Mouse (Mus musculus) natural killer cell, adult 2 months (primary cell): ENCODE measurements around the gene Vcam1.

ENCODE experiments used
- DNase-seq, 2 experiments: peaks; one replicate each; pipeline ENCODE4 v3.0.0; 2022; ENCODE audit warnings: low spot score in 2 of 2

The Vcam1 gene

GRCm38 (mm10) chr3:116129259-116129738 lies at the start of gene Vcam1:
Gene Vcam1 (minus strand): TSS chr3:116129688.
- no peak for DNase-seq

GRCm38 (mm10) chr3:116175106-116175505 lies 45.6 kb upstream of the Vcam1 start:
- no peak for DNase-seq

- DNase-seq: no peak
These were observed 42.0 kb upstream of the Vcam1 start for GRCm38 (mm10) chr3:116171461-116171860.

GRCm38 (mm10) chr3:116168056-116168455 lies 38.6 kb upstream of the Vcam1 start:
- DNase-seq: no peak

- DNase-seq: no peak
These were observed 36.8 kb upstream of the Vcam1 start for GRCm38 (mm10) chr3:116166296-116166695.

- DNase-seq: no peak
These were observed 35.5 kb upstream of the Vcam1 start for GRCm38 (mm10) chr3:116165030-116165429.

- DNase-seq: no peak
These were observed 34.0 kb upstream of the Vcam1 start for GRCm38 (mm10) chr3:116163517-116163916.

- DNase-seq: no peak
These were observed 32.7 kb upstream of the Vcam1 start for GRCm38 (mm10) chr3:116162097-116162666.

- DNase-seq: no peak
These were observed 29.9 kb upstream of the Vcam1 start for GRCm38 (mm10) chr3:116159376-116159775.

- no peak for DNase-seq
These were observed 28.0 kb upstream of the Vcam1 start for GRCm38 (mm10) chr3:116157447-116157990.

- no peak for DNase-seq
These were observed 20.7 kb upstream of the Vcam1 start for GRCm38 (mm10) chr3:116150056-116150632.

GRCm38 (mm10) chr3:116149096-116149495 lies 19.6 kb upstream of the Vcam1 start:
- no peak for DNase-seq

- DNase-seq: no peak
These were observed 19.2 kb upstream of the Vcam1 start for GRCm38 (mm10) chr3:116148676-116149075.

GRCm38 (mm10) chr3:116141226-116141625 lies 11.7 kb upstream of the Vcam1 start:
- no peak for DNase-seq

- DNase-seq: no peak
These were observed 9.5 kb upstream of the Vcam1 start for GRCm38 (mm10) chr3:116139000-116139399.

- DNase-seq: no peak
These were observed 8.6 kb upstream of the Vcam1 start for GRCm38 (mm10) chr3:116138081-116138480.

- no peak for DNase-seq
These were observed 3.9 kb upstream of the Vcam1 start for GRCm38 (mm10) chr3:116133363-116133762.

GRCm38 (mm10) chr3:116130711-116131110 lies 1.2 kb upstream of the Vcam1 start:
- DNase-seq: no peak

- no peak for DNase-seq
These were observed 530 bp upstream of the Vcam1 start for GRCm38 (mm10) chr3:116129841-116130595.

GRCm38 (mm10) chr3:116128311-116129204 lies 930 bp downstream of the Vcam1 start:
- no peak for DNase-seq

GRCm38 (mm10) chr3:116127836-116128235 lies 1.7 kb downstream of the Vcam1 start:
- DNase-seq: no peak

- DNase-seq: no peak
These were observed 2.2 kb downstream of the Vcam1 start for GRCm38 (mm10) chr3:116127281-116127680.
